Mouse (Mus musculus) cerebellum, adult 9-10 months (tissue): Measurements from ENCODE around the gene Rora.
A peak's percentile ranks its signal among the peaks of the same experiment; 100 is the strongest.

Source experiments
- DNase-seq: peaks from one replicate; pipeline ENCODE4 v3.0.0; 2022

Rora gene

DNA sequence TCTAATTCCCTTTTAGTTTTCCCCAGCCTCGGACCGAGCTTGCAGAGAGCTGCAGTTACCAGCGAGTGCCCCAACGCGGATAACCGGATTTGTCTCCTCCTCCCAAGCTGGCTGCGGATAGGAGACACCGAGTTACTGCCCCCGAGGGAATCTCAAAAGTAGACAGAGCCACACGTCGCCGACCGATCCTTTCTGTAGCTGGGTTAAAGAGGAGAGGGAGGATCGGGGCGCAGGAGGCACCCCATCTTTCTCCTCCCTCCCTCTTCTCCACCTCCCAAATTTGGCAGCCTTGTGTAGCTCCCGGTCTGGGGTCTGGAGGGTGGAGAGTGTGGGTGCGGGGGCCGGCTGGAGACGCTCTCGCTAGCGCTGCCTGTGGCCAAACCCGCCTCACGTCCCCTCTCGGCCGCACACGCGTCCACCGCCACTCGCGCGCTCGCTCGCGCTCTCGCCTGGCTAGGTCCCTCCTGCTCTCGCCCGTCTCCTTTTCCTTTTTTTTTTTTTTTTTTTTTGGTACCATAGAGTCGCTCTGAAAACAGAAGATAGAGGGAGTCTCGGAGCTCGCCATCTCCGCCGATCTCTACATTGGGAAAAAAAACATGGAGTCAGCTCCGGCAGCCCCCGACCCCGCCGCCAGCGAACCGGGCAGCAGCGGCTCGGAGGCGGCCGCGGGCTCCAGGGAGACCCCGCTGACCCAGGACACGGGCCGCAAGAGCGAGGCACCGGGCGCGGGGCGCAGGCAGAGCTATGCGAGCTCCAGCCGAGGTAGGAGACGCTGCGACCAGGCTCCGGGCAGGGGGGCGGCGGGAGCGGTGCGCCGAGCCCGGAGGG, at the start of gene Rora:
TSS of gene Rora (plus strand) at position 576 of the 828 bp plus-strand sequence.
- DNase-seq, result peak; percentile 72

DNA sequence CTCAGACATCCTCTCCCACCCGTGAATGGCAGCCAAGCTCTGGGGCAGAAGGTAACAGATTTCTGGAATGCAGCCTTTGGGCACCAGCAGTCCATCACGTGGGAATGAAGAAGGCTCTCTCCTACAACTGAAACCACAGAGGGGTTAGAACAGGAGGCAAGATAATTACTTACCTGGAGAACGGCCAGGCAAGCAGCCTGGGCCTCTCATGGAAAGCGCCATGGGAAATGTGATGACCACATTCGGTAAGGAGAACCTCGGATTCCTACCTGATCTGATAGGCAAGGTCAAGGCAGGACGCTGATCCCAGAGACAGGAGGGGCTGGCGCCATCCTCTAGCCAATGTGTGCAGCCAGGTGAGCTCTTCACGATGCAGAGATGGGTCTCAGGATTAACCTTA, 39.6 kb upstream of the Rora start:
- DNase-seq, result peak; percentile 92

DNA sequence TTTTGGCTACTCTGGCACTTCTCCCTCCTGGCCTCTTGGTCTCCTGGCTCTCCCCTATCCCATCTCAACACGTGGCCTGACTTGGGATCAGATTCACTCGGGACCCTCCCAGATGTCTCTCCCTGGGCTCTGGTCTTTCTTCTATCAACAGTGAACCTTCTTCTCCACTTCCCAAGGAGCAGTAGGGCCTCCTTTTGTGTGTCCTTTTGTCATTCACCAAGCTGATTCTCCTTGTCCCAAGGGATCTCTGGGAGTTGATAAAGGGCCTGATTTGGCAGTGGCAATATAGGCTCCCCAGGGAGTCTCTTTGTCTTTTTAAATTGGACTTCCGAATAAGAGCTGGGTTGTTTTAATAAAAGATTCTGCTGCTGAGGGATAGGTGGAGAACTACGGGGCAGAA, 36.5 kb upstream of the Rora start:
- DNase-seq, result no peak

DNA sequence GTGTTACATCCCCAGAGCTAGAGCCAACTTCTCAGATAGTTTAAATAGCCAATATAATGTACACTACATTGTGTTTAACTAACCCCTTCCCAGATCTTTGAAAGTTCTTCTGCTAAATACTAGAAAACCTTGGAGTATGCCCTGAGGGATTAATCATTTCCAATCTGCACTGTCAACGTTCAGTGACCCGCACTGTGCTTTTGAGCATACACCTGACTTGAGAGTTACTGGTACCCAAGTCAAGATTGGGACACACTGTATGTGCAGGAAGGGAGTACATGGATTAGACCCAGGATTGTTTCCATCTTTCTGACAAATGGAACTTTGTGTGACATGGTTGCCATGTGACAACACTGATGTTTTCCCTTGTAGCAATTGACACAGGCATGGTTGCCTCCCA, 33.5 kb upstream of the Rora start:
- no peak for DNase-seq

DNA sequence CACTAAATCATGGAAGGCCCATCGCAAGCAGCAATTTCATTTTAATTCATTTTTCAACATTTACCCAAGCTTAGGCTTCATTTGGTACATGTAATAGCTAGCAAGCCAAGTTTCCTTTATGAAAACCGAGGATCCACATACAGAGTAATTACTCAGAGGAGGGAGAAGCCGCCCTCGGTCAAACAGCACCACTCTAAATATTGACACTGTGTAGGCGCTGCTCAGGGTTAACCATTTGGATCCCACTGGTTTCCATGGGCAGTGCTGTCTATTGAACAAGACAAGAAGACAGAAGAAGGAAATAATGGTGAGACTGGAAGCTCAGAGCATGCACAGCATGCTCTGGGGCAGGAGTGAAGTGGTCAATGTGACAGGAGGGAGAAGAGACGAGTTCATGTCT, 33.1 kb upstream of the Rora start:
- DNase-seq, result no peak

DNA sequence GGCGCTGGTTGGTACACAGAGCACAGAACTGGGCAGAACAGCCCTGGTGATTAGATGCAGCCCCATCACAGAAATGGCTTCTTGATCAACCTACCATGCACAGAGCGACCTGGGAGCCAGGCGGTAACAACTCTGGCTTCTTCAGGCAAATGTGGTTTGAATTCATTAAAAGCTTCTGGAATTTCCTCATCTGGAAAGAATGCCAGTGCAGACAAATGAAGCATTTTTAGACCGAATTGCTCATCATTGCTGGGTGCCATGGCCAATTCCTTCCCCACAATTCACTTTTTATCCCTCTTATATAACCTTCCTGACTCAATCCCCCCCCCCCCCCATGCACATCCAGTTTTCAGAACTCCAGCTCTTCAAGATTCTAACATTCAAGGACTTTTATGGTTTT, 28.6 kb upstream of the Rora start:
- DNase-seq, result no peak

DNA sequence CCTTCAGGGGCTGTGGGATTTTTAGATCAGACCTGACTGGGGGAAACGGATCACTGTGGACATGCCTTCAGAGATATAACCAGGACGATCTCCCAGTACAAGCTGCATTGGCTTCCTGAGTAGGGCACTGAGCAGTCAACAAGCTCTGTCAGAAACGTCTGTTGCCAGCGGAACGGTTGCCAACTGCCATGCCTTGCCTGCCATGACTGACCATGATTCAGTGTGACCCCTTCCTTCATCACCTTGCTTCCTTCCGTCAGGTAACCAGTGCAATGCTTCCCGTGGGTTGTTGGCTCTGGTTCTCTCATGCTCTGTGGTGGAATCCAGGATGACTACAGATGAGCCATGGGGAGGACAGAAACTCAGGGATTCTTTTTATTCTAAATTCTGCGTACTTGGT, 16.3 kb upstream of the Rora start:
- DNase-seq, result peak; percentile 24

DNA sequence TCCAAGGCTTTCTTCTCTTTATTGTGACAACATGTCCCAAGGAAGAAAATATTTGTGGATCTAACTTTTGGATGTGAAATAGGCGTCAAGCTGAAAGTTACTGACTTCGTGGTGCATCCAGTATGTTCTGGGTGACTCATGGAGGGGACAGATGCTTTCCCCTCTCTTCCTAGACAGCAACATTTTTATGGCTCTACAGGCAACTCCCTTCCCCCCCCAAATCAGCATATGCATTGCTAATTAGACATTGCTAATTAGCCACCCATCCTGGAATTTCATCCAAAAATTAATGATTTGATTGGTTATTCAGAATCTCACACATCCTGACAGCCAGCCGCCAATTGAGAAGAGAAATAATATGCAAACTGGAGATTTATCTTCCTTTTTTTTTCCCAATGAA, 12.5 kb upstream of the Rora start:
- DNase-seq, result no peak

DNA sequence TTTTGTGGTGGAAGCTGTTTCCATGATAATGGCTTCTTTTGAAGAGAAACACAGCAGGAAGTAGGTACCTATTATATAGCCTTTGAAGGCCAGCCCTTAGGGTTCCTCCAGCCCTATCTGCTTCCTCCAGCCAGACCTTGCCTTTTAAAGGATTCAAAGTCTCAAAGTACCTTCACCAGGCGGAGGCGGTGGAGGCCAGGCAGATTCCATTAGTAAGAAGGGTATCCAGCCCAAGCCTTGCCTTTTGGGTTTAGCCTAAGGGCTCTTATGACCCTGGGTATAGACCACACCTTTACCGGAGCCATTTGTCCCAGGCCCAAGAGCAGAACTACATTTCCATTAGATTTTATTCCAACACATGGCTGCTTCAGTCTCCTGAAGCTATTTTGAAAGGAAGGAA, 5.5 kb upstream of the Rora start:
- DNase-seq, result no peak

DNA sequence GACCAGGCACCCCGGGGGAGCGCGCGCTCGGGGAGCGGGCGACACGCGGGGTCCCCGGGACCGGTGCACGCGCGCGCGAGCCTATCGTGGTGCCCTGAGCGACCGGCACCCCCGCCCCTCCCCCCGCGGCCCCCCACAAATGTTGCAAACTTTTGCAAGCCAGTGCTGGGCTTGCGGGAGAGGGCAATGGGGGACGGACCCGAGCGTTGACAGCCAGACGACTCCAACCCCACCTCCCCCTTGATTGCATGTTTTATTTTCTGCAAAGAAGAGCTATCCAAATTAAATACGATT, 400 bp downstream of the Rora start:
- DNase-seq, result no peak

DNA sequence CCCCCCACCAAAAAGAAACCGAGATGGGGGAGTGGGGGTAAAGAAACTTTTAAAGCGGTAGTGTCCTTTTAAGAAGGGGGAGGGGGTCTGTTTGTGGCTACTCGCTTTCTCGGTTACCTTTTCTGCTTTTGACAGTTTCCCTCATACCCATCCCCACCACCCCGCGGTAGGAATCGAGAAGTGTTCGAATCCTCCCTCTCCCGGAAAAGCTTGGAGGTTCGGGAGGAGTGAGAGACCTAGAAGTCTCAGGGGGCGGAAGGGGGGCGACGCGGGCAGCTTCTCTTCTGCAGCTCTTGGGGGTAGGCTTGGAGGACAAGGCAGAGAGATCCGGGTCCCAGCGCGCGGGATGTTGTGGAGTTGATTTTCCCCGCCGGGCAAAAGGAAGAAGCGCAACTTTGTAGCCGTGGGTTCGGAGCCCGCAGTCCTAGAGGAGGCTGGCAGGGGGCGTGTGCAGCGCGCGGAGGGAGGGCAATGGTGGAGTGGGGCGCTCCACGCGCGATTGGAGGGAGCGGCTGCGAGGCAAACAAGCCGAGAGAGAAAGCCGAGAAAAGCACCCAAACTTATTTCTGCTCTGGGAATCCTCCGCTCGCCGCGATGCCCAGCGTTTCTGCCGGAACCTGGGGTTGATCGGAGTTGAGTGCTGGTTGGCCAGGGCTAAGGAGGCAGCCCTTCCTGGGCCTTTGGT, 889 bp downstream of the Rora start:
- DNase-seq, result peak; percentile 58

DNA sequence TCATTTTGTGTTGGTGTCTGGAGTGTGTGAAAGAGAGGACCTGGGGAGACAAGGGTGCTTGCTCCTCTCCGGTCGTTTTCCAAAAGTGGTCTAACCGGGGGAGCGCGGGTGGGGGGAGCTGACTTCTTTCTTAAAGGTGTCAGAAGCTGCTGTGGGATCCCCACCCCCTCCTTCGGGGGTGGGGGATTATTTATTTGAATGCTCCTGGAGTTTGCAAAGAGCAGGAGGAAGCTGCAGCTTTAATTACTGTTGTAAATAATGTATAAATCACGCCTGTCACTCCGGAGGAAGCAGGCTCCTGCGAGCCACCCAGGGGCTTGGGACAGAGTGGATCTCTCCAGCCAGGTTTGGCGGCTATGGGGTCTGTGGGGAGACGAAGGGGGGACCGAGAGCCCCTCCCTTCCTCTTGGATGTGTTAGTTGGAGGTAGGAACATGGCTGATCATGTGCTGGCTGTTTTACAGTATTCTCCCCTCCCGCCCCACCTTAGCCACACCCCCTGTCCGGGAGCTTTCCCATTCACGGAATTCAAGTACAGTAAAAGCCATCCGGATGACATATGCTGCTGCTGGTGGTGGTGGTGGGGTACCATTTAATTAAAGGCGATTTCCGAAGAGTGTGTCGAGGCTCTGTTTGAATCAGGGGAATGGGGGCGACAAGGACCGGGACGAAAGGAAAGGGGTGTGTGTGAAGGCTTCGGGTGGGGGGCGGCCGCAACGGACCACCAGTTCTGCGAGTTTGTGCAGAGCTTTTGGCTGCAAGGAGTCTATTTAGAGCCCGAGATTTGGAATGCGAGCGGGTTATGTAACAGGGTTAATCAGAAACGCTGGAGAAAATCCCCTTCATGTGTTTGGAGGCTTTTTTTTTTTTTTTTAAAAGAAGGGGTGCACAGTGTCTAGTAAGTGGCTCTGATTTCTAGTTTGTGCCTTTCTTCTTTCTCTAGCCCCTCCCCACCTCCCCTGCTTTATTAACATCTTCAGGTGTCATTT, 1.7 kb downstream of the Rora start:
- DNase-seq, result peak; percentile 88

DNA sequence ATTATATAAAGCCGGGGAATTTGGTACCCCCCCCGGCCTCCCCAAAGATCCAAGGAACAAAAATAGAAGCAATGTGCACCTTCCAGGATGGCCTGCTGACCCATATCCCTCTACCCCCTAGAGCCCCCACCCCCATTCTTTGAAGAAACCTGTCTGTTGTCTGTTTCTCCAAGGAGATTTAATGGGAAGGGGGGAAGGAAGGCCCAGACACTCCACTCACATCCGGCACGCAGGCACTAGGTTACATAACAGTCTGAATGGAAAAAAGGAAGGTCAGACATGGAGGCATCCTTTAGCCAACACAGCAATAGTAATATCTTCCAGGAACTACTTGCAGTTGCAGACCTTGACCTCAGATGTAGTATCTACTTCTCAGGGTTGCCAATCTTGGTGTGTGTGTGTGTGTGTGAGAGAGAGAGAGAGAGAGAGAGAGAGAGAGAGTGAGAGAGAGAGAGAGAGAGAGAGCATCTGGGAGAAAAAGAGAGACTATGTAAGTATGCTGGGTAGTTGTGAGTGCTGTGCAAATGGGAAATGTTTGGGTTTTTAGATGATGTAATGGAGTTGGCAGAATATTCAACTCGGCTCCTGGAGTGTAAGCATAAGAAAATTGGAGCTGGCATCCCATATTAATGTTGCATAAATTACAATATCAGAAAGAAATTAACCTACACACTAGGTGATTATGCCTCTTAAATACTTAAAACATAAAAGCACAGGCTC, 2.6 kb downstream of the Rora start:
- peak; percentile 76 for DNase-seq

DNA sequence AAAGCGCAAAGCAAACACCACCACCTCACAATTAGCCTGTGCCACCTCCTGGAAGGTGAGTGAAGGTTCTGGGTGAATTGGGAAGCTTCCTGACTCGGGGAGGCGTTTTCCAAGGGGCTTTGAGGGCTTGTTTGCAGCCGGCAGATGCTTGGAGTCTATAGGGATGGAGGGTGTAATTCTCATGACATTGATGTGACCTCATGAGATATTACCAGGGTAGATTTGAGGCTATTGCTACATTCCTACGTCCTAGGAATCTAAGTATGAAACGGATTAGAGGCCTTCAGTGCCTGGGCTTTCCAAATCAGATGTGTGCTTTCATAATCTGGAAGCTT, 3.2 kb downstream of the Rora start:
- DNase-seq, result no peak

DNA sequence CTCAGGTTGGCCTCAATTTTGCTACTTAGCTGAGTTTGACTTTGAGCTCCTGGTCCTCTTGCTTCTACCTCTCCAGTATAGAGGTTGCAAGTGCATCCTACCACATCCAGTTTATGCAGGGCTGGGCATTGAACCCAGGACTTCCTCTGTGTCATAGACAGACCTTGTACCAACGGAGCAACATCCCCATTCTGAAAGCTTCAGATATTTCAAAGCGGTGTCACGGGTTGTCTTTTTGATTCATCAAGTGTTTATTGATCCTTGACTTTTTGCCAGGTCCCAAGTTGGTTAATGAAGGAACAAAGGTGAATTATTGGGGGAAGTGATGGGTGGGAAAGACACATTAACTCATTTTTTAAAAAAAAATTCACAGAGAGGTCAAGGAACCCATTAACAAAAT, 17.1 kb downstream of the Rora start:
- DNase-seq, result no peak

DNA sequence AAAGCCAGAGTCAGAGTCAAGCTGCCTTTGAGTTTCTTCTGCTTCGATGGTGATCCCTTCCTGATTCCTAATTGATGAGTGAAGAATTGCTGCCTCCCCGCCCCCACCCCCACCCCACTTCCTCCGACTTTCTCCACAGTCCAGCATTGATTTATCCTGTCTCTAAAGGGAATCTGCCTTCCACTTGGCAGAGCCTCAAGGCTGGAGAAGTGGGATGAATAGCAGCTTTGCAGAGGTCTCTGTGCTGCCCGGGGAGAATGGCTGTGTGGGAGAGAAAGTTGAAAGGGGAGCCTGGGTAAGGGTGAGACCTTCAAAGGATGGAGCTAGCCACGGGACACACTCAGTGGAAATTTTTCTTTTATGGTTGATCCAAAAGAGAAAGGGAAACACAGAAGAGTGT, 18.9 kb downstream of the Rora start:
- DNase-seq, result no peak

DNA sequence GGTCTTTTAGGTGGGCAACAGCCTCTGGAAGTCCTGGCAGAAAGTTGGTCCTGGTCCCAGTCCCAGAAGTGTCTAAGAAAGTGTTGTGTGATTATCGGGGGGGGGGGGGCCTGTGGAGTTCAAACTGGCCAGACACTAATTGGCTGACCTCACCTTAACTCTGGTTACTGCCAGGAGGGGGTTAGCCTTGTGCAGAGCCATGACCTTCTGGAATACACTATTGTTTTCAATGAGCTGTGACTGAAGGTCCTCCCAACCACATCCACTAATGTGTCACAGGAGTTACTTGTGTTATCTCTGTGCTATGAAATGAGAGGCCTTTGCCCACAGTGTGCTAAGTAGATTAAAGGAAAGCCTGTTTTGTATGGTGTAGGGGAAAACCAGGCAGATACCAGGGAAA, 19.6 kb downstream of the Rora start:
- no peak for DNase-seq

DNA sequence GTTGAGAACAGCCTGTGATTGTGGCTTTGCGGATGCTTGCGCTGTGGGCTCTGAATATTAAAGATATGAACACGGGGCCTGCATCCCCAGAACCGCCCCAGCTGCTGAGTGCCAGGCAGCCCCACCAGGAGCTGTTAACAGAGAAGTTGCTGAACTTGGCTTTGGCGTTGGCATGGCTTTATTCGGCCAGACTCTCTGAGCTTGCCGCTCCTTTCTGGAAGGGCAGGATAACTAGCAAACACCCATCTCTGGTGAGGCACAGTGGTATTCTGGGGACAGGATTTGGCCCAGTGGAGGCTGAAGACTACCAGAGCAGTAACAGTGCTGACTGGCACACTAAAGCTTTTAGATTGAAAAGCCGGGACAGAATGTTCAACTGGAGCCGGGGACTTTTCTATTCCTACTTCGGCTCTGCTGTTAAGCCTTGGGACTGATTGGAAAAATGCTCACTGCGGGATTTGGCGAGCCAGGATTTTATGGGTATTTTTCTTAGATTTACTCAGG, 26.3 kb downstream of the Rora start:
- no peak for DNase-seq

DNA sequence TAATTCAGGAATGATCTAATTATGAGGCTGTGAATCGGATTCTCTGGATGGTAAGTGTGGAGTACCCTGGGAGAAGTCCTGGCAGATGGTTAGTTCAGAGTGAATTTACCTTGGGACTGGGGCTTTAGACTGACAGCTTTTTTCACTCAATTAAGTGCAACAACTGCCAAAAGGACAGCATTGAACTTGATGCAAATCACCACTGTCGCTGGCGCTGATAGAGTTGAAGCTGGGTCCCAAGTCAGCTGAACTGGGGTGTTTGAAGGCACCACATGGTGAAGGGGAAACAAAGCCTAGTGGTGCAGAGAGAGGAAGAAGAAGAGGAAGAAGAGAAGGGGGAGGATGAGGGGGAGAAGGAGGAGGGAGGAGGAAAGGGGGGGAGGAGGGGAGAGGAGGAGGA, 30.4 kb downstream of the Rora start:
- no peak for DNase-seq

DNA sequence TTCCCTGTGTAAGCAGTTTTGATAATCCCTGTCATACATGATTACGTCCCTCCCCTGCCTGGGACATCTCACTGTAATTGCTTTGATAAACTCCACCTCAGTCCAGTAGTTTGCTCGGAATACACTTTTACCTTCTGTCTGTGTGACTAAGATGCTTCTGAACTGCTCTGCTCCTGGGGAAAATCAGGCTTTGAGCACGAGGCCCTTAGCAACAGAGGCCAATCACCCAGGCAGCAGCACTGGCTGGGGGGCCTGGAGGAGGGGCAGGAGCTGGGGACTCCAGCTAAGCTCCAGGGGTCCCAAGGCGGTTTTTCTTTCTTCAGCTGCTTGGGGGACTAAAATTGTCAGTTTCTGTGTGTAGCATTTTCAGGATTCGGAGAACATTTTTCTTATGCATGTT, 32.0 kb downstream of the Rora start:
- DNase-seq, result no peak

DNA sequence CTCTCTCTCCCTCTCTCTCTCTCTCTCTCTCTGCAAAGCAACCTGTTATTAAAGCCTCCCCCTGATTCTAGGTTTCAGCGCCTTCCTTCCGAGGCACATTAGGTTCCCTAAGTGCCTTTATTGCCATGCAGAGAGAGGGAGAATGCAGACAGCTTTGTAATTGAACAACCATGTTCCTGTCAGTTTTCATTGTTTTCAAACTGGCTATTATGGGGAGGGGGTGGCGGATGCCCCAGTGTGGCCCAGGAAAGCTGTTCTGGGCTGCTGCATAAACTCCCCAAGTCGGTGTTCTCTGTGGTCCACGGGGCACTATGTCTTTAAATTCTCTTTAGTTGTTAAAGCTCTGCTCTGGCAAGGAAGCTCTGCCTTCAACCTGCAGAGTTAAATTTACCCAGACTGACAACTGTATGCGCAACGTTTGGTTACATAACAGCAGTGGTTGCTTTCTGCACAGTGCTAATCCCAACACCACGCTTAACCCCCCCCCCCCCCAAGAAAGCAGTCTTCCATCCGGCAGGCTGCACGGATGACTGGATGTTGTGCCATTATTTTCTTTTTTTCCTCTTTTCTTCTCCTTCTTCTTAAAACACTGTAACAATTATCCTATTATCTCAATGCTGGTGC, 33.8 kb downstream of the Rora start:
- no peak for DNase-seq

DNA sequence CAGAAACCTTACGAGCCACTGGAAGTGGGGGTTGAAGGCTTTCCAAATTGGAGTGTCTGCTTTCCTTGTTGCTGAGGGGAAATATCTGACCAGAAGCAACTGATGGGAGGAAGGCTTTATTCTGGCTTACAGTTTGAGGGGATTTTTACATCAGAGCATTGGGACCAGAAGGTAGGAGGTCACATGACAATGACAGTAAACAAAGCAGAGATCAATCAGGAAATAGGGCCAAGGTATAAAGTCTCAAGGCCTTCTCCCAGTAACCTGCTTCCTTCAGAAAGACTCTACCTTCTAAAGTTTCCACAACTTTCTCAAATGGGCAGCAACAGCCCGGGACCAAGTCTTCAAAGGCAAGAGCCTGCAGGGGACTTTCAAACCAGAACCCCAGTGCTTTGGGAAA, 34.6 kb downstream of the Rora start:
- DNase-seq, result no peak
